Mouse (Mus musculus) erythroblast, adult 5-6 weeks (primary cell): ENCODE measurements at regions not wholly inside any gene's neighbourhood (a gene's known extent, or its start where the extent isn't known, plus 50 kb on each side); places are given as distances from the start of the nearest gene placed in this dataset.
A peak's percentile ranks its signal among the peaks of the same experiment; 100 is the strongest.

Experiments used
- ATAC-seq: replicated peaks from 2 replicates; pipeline ENCODE4 v1.8.0; 2016; ENCODE audit warnings: moderate number of reproducible peaks, mild to moderate bottlenecking, moderate TSS enrichment, inconsistent platforms; ENCODE audit not compliant: poor library complexity, low FRiP score, severe bottlenecking

DNA sequence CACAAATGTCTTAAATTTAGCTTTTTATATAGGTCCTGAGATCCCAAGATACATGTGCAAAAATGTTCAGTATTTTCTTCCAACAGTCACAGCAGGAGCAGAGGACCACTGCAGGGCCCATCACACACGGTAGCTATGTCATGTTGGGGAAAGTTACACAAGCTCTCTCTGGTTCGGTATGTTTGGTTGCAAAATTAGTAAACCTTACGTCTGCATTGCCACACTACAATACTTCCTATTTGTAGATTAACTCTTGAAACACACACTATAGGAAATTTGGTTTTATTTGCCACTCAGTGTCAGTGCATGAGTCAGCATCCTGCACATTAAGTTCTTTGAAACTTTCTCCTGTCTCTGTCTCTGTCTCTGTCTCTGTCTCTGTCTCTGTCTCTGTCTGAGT lies 82.0 kb downstream of the Cth start:
- ATAC-seq: no peak

DNA sequence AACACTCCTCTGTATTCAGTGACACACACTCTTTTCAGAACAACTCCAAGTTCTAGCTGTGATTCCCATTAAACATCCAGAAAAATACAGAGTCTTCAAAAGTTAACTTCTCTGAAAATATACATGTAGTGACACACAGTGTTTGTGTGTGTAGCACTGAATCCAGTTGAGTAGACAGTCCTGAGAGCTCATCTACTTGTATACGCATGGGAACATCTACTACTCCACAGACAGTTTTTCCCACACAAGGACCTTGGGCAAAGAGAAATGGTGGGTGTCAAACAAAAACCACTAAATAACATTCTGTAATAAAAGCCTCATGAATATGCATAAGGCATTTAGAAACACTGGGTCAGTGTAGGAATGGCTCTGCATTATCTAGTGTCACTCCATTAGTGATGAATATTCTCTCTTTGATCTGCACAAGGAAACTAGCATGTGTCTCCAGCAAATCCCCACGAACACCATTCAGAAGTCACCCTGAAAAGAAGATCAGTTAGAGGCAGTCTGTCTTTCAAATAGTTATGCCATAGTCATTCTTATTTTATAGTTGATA lies 83.6 kb downstream of the Cth start:
- ATAC-seq: no peak

DNA sequence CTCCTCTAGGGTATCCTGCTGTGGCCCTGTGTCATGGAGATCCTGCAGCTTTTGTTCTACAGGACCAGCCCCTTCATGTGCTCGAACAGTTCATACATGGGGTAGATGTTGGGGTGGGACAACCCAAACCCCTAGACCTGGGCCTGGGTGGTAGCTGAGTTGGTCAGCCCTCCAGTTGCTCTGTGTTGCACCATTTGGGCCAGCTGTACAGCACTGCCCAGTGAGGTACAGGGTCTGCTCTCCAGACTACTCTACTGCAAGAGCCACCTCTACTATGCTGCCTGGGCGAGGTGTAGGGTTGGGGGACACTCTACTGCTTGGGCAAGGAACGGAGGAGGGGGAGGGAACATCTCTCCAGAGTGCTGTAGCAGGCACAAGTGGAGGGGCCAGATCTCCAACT lies 120.6 kb downstream of the Cth start:
- ATAC-seq: no peak

DNA sequence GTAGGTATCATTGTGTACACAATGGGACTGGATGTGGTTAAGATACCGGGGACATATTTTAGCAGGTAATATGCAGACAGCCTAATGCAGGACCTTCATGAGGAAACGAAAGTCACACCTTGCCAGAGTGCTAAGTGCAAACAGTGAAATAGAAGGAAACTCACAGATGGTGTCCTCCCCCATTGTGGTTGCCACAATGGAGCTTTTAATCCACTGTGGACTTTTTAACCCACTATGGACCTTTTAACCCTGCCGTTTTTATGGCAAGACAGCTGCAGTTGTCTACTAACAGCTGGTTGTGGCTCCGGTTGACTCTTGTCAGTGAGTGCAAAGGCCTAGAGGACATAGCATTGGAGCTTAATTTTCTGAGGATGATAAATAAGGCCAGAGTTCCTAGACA lies 121.5 kb downstream of the Cth start:
- no peak for ATAC-seq

DNA sequence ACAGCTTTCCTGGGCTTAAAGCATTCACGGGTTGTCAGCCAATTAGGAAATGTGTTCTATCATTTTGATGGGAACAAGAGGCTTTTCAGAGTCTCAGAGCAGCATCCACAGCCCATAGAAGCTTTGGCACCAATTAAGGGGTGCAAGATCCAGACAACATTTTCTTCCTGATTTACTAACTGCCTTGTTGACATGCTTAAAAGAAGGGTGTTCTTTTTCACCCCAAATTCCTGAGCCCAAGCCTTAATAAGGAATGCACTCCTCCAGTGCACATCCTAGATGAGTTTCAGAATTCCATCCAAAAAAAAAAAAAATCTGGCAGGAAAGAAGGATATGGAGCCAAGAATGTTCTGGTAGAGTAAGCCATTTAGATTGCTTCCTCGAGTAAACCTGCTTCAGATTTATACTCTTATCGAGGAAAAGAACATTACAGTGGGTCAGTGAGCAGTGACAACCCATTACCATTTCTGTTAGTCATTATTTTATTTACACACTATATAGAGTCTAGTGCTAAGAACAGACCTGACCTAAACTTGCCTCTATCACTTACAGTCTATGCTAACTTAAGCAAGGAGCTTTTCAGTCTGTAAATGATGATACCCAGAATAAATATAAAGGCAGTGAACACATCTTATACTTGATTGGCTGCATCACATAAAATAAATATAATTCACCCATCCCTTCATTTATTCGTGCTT lies 137.2 kb downstream of the Cth start:
- ATAC-seq: no peak

DNA sequence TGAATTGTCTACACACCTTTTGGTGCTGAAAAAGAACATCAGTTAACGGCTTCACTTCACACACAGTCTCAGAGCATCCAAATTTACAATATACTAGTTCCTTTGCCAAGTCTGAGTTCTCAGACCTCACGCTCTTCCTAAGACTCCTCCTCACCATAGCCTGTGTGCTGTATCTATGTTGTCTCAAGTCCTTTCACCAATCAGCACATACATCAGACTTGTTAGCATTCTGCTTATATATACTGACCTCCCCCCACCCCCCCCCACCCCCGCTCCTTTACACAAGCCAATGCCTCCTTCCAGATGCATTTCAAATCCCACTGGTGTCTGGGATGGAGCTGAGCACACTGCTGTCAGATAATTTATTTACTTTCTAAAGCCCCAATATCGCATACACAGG lies 143.8 kb downstream of the Cth start:
- ATAC-seq: no peak

DNA sequence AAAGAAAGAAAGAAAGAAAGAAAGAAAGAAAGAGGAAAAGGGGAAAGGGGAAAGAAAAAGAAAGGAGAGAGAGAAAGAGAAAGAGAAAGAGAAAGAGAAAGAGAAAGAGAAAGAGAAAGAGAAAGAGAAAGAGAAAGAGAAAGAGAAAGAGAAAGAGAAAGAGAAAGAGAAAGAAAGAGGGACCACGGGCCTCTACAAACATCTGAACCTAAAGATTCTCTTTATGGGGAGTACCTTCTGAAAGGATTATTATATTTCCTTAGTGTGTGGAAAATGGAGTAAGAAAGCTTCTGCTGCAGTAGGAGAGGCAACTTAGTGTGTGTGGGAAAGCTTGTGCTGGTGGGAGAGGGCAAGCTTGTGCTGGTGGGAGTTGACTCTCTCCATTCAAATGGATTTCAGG lies 147.1 kb downstream of the Cth start:
- no peak for ATAC-seq

DNA sequence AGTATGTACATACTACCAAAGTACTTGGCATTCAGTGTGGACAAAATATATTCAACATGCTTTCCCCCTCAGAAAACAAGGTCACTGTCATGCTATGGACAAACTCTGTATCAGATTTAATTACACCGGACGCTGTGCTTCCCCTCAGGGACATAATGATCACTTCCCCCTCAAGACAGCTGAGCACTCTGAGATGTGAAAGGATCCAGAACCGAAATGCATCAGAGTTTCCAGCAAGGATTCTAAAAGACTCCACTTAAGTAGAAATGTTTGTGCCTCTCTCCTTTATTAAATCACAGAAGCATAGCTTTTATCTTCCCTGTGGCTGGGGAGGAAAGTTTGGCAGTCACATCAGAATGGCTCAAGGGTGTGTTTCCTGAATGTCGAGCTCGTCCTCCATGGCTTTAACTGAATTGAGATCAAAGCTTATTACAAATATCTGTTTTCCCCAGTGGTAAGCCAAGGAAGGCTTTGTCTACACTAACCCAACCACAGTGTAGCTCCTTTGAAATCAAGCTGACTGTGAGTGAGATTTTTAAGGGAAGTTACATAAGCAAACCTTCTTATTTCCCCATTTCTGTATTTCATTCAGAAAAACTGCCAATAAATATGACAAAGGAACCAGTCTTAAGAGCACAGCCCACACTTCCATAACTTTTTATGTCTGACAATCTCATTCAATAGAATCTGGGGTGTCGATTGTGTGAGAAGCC lies 161.2 kb downstream of the Cth start:
- no peak for ATAC-seq

DNA sequence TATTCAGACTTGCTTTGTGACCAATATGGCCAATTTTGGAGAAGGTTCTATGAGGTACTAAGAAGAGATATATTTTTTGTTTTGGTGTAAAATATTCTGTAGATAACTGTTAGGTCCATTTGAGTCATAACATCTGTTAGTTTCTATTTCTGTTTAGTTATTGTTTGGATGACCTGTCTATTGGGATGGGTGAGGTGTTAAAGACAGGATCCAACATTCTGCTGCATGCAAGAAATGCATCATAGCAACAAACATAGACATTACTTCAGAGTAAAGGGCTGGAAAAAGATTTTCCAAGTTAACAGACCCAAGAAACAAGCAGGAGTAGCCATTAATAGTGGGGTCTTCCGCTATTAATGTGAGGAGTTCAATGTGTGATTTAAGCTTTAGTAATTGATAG lies 165.0 kb downstream of the Cth start:
- no peak for ATAC-seq

DNA sequence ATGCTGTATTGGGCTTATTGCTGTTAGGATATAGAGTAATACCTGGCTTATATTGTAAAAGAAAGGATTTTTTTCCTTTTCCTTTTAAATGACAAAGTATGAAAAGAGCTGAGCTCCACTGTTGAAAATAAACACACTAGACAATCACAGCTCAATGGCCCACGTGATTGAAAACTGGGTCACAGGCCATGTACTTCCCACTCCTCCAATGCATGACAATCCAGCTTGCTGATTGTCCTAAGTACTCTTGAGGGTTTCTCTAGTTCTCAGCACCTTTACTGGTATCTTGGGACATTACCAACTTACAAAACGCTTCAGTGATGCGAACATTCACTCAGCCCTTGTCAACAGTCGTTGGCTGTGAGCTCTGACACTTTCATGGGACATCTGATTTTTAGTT lies 170.1 kb downstream of the Cth start:
- ATAC-seq: no peak

DNA sequence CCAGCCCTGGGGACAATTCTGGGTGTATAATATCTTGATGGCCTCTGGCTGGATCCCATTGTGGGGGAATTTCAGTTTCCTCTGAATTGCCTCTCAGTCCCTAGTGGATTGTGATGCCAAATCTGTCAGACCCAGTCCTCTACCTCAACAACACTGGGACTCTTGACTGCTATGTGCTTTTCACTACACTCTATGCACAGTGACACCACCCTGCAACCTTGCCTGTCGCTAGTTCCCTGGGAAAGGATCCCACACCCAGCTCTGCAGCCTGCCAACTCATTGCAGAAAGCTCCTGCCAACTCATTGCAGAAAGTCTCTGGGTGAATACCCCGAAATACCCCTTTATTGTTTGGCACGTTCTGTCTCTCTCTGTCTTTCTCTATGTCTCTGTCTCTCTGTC lies 174.6 kb downstream of the Cth start:
- ATAC-seq: no peak

DNA sequence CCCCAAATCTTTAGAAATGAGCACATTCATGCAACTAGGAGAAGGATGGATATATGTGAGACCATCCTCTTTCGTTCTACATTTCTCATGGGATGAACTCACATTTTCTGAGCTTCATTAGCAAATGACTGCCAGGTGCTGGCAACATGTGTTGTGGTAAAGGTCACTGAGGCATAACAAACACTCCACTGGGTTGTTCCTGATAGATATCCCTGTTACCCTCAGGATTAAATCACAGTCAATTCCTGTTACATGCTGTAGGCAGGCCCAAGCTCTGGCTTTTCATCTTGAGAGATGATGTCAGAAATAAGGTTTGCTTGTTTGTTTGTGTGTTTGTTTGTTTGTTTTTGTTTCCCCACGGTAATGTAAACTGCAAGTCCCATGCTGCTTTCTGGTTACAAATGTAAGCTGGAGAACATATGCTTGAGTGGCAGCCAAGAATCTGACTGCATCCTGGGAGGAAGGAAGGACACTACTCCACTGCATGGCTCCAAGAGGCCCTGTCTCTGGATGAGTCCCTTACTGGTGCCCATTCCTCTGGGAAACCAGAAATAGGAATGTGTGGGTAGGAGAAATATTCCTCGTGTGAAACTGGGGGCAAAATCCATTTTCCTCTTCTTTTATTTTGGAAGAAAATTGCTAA lies 176.4 kb downstream of the Cth start:
- no peak for ATAC-seq

DNA sequence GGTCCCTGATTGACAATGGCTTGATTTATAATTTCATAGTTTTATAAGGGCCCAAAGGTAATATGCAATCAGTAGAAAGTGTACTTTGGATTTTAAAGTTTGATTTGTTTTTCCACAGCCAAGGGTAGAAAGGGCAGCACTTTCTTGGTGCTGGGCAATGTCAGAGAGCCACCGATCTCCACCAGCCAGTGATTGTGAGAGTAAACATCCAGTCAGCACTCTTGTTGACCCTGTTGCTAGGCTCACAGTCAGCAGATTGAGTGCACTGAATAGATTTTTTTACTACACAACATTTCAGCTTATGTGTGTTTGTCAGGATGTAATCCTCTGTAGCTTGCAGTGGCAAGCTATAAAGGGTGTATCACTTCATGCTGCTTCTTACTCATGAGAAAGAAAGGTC lies 176.3 kb downstream of the Ptger3 start:
- ATAC-seq: no peak

DNA sequence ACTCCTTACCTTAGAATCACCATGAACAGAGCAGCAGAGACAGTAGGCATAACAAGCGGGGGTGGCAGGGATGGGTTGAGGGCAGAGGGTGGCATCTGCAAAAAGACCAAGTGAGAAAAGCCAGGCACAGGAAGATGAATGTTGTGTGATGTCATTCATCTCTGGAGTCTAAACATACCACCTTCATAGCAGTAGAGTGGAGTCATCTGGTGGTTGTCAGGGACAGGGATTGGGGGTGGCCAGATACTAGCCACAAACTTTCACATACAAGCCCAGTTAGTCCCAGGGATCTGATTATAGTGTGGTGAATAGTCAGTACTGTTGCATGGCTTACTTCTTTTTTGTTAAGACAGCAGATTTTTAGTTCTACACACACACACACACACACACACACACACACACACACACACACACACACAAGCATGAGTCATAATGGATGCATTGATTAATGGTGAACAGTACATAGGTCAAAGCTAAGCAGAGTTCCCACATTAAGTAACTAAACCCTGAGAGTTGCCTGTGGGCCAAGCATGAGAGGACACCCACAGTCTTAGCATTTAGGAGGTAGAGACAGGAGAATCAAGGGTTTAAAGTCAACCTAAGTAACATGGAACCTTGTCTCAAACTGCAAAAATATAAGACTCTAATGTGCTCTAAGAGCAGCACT lies 173.1 kb downstream of the Ptger3 start:
- no peak for ATAC-seq

DNA sequence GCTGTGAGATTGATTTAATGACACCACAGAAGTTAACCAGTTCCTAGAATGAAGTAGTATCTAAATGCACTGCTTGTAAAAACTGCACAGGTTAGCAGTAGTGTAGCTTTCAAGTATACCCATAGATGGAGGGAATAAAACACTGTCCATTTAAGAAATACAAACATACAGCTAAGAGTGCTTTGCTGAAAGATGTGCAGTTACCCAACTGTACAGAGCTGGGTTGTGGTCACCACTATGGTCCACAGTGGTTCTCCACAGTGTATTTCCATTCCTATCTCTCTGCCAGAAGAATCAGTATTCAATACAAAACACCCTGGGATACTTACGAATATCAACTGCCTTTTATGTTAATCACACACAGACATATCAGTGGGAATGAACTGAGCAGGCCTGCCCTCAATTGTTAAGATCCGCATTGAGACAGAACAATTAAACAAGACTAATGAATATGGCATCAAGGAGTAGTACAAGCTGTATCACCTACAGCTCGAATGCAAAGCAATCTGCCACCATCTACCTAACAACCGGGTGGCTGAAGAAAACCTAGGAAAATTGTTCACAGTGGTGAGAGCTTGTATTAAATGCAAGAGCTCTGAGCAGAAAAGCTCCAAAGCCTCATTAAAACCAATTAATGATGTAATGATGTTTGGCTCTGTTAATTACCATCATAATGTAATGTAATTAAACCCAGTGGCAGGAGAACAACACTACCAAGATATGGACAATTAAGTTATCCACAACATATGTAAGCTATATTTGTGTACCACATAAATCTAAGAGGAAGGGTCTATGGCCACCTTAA lies 165.6 kb downstream of the Ptger3 start:
- no peak for ATAC-seq

DNA sequence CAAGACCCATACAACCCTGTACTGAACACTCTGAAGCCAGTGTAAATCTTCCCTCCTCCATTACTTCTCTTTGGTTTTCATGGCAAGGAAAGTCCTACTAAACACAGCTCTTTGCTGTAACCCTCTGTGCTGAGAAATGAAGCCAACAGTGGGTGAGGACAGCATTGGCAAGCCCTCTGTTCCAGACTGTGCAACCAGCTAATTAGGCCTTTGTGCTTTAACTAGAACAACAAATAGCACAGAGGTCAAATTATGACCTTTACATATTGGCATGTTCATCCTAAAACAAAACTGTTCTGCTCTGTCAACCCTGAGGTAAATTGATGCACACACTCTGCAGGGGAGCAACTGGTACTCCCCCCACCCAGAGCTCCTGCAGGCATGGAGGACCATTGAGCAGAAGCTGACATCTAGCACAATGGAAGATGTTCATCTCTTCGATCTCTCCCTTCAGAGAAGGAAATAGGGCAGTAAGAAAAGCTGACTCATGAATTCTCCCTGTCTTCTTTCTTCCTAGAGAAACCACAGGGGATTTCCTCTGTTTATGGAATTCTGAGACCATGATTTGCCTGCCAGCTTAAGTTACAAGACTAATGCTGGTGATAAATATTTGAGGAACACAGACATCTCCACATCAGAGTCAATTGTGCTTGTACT lies 163.1 kb downstream of the Ptger3 start:
- ATAC-seq: no peak

DNA sequence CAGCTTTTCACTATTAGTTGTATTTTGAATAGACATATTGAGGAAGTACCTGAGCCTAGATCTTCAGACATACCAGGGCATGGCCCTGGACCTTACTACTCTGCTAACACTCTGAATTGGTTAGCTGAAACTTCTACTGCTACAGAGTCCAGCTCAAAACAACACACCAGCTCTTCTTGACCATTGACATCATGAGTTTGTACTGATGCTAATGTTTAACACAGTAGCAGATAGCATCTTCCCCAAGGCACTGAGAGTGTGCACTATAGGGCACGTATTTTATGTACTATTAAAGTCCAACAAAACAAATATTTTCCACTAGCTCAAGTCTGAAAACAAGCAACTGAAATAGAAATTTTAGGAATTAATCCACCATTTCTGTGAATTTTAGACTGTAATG lies 157.8 kb downstream of the Ptger3 start:
- ATAC-seq: no peak

DNA sequence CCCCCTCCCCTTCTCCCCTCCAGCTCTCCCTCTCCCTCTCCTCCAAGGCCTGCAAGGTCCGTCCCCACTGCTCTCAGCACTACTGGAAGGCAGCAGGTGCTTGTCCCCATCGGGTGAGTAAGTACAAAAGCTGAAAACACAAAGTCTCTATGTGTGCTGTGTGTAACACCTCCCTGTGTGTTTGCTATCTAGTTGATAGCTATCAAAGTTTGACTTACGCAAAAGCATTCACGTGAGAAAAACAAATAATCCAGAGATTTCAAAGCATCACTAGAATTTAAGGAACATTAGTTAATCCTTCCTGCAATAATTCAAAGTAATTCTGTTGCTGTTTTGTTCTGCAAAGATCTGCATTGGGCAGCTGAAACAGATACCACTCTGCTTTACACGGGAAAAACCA lies 156.5 kb downstream of the Ptger3 start:
- no peak for ATAC-seq

DNA sequence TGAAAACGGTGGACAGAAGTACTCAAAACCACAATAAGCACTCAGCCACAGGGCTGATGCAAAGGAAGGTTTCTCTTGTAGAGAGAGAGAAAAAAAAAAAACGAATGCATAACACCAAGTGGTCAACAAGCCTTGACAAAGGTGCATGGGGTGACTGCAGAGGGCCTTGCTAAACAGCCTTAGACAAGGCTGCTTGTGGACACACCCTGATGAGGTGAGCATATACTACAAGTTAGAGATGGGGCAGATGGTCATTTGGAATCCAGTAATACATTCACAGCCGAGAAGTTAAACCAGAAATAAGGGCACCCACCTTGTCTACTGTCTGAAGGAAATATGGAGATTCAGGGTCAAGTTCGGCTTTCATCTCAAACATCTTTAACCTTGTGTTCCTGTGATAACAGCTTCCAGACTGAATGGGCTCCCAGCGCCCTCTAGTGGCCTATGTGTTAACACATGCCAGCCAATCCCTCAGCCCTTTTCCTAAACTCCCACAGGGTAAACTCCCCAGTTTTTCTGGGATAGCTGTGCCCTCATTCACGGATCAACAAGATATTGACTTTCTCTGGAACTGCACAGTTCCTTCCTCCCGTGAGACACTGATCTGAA lies 150.7 kb downstream of the Ptger3 start:
- ATAC-seq: peak; percentile 74; the same call in 1 of the 2 replicates
